Mouse (Mus musculus): Measurements from ENCODE around the gene Aurkaip1.

Aurkaip1 gene

DNA sequence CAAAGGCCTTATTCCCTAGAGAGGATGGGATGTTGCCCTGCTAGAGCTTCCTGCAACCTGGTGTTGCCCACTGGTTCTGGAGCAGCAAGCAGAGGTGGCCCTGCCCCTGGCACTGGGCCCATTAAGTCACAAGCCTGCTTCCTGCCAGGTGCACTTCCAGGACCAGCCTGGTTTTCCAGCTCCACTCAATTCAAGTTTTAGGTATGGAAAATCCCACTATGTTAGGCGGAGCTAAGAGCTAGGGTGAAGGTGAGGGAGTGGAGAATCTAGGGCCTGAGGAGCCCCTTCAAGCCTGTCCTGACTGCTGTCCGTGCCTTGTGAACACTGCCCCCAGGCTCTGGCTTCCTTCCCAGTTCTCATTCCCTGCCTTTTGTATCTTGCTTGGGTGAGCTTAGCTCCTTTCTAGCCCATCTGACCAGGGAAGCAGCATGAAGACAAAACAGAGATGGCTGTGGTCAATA, 20.9 kb downstream of the Aurkaip1 start:
- in situ Hi-C loops (cut with MboI, MseI), result no loop called here

DNA sequence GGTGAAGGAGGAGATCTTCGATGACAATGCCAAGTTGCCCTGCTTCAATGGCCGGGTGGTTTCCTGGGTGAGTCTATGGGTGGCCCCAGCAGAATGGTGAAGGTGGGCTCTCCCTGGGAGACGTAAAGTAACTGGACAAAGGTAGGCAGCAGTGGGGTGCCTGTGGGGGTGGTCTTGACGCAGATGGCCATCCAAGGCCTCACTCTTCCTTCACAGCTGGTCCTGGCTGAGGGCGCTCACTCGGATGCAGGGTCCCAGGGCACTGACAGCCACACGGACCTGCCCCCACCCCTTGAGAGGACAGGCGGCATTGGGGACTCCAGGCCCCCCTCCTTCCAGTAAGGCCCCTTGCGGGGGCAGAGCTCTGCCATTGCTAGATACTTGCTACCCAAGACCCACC, 22.3 kb downstream of the Aurkaip1 start:
- in situ Hi-C loops (cut with MboI, MseI), result no loop called here

DNA sequence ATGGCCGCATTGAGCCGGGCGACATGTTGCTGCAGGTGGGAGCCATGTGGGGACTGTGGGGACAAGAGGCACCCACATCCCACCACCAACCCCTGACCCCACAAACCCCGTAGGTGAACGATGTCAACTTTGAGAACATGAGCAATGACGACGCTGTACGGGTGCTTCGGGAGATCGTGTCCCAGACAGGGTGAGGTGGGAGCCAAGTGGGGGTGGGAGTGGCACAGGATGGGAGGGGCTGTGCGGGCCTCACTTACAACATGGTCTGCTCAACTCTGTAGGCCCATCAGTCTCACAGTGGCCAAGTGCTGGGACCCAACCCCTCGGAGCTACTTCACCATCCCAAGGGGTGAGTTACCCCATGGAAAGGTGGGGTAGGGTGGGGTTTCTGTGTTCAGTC, 23.9 kb downstream of the Aurkaip1 start:
- in situ Hi-C loops (cut with MboI, MseI), result no loop called here

DNA sequence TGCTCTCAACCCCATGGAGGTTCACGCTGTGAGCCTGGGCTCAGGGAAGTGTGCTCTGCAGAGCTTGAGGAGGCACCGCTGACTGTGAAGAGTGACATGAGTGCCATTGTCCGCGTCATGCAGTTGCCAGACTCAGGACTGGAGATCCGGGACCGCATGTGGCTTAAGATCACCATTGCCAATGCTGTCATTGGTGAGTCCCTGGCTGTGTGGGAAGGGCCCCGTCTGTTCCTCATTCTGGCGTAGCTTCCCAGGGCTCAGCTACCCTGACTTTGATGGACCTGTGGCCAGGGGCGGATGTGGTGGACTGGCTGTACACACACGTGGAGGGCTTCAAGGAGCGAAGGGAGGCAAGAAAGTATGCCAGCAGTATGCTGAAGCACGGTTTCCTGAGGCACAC, 25.0 kb downstream of the Aurkaip1 start:
- in situ Hi-C loops (cut with MboI, MseI), result no loop called here

DNA sequence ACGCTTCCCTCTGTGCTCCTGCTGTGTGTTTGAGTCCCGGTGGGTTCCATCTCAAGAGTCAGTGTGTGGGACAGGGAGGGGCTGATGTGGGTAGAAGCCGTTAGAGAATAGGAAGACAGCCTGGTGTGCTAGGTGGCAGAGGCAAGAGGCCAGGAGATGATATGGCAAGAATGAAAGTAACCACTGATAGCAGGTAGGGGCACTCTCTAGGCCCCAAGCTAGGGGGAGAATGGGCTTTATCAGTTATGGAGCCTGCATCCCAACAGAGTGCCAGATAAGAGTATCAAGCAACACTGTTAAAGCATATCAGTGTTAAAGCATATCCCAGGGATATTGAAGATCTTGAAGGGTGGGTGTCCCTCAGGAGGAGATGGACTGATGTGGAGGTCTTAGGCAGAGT, 25.8 kb downstream of the Aurkaip1 start:
- in situ Hi-C loops (cut with MboI, MseI), result no loop called here

DNA sequence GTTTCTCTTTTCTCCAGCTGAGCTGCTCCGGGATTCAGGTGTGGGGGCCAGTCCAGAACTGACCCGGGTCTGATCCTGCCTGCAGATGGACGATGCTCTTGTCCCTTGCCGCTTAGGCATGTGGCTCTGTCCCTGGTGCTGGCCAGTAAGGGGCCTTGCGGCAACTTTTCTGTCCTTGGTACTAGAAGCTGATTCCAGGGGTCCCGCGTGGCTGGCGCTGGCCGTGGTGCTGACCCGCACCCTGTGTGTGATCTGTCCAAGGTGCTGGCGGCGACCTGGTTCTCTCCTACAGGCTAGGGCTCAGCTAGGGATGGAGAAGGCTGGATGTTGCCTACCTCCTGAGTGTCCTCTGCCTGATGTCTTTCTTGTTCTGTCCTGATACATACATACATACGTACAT, 28.2 kb downstream of the Aurkaip1 start:
- in situ Hi-C loops (cut with MboI, MseI), result no loop called here

DNA sequence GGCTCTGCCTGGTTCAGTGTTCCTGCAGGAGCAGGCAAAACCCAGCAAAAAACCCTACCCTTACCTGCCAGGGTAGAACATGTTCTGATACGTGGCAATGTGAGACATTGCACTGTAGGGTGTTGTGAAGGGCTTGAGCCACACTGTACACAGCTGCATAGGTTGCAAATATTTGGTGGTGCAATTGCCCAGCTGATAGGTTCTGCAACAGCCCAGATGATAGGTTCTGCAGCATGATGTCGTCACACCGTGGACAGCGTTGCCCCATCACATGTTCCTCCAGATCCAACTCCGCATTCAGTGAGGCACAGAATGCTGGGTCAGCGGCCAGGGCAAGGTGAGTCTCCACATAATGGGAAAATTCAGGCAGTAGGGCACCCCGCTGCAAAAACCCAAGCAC, 30.7 kb downstream of the Aurkaip1 start:
- in situ Hi-C loops (cut with MboI, MseI), result no loop called here

DNA sequence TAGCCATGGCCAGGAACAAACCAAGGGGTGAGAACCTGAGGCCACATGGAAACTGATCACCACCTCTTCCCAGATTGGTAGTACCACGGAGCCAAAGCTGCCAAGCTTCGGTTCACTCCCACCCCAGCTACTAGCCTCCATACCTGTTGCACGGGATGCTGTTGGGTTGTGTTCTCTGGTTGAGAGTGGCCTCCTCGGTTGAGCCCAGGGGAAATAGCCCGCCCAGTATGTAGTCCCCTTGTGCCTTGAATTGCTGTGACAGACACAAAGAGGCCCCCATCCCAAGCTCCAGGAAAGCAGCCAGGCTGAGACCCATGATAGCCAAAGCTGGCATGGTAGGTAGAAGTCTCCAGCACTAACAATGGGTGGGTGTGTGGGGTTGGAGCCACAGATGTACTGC, 31.9 kb downstream of the Aurkaip1 start, which contains the start of gene Tas1r3:
TSS of gene Tas1r3 (minus strand) at position 362 of the 400 bp plus-strand sequence.
- in situ Hi-C loops (cut with MboI, MseI), result no loop called here

DNA sequence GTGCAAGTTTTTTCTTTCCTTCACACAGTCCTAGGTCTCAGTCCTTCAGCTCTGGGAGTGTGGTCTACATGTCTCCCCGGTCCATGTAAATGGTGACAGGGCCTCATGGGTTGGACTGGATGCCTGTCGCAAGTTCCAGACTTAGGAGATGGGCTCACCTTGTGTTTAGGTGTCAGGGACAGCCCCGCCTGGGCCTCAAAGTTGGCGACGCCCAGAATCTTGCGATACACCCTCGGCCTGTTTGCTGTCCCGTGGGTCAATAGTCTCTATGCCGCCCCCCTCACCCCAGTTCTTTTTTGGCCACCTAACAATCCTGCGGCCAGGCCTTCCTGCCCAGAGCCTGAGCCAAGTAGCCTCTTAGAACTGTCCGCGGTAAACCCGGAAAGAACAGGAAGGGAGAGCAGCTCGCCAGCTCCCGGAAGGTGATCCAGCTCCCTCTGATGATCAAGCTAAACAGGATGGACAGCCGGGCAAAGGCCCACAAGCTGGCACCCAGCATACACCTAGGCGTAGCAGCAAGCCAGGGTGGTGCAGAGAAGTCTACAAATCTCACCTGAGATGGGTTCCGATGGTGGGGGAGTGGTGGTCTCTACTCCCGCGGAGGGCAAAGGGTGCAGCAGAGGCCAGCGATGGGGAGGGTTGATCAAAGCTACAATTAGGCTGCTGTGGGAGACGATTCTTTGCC, 37.7 kb downstream of the Aurkaip1 start:
- in situ Hi-C loops (cut with MboI, MseI), result no loop called here

DNA sequence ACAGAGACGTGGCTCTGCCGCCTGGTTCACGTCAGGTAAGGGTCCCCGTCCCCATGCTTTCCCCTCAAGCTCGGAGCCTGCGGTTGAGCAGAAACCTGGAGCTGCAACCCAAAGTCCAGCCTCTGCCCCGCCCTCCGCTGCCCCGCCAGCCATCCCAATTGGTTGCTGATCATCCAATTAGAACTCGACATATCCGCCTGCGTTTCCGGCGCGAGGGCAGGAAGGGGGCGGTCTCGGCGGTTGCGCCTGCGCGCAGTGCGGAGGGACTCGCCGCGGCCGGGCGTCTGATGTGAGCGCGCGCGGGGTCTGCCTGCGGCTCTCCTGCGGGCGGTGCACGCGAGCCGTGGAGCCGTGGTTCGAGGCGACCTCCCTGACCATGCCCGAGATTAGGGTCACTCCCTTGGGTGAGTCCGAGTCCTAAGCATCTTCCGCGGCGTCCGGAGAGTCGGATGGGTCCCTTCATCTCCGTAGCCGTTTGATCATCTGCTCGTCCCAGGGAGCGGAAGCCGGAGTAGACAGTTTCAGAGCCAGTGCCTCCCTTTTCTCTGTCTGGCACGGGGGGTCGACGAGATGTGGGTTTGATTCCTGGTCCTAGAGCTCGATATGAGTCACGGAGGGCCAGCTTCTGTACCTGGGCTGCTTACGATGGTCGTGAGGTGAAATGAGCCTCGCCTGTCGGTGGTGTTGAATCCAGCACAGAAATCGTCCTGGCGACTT, 38.4 kb downstream of the Aurkaip1 start, which contains the start of the genes Cptp and Ints11:
TSS of gene Cptp (minus strand) at position 124 of the 717 bp plus-strand sequence.
TSS of gene Ints11 (plus strand) at position 230 of the 717 bp plus-strand sequence.
- in situ Hi-C loops (cut with MboI, MseI), result no loop called here

DNA sequence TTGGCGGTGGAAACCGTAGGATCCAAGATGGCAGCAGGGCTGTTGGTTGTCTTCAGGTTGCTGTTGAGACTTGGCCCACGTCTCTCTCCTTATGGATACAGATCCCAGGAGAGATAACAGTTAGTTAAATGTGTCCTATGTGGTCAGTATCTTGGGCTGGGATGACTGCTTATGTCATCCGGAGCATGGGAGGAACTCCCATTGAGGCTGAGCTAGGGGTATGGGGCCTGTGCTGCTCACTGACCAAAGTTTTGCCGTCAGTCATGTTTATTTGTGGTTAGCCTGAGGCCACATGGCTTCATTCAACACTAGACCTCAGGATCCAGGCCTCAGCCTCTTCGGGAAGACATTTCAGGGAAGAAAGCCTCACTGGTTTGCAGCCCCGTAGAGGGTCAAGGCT, 40.3 kb downstream of the Aurkaip1 start:
- in situ Hi-C loops (cut with MboI, MseI), result no loop called here
